7 mouse cellular contexts compared by ENCODE assay signal in the genomic region with DNA sequence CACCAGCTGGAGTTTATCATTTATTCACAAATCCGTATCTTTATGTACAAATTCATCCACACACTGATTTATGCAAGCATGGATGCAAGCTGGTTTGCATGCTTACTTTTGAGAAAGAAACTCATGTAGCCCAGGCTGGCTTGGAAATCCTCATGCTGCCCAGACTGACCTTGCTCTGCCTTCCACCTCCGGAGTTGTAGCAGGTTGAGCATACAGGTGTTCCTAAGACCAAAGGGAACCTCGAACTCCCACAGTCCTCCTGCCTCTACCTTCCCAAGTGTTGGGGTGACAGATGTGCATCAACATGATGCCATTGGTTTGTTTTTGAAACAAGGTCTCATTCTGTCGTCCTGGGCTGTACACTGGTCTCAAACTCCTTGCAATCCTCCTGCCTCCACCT. TPM values are rescaled to one million over a fixed set of nuclear protein-coding genes. Genes with fewer than 3 reads are reported as not detected.
DNase-seq lines count a peak whose midpoint lies in the region; ATAC-seq and TF ChIP-seq lines count a peak whose summit lies in the region.

No protein-coding gene starts in this region.

- no peak overlapping the region for H3K27ac ChIP-seq in liver, embryonic 11.5 days (ENCODE audit: low read depth, low read length)
- no peak overlapping the region for H3K27ac ChIP-seq in liver, postnatal 0 days (ENCODE audit: low read depth)
- no peak overlapping the region for H3K27ac ChIP-seq in forebrain, embryonic 14.5 days (ENCODE audit: low read depth, low read length)
- H3K27ac ChIP-seq in intestine, embryonic 16.5 days (ENCODE audit: low read length) = no peak overlapping the region
- no peak overlapping the region for H3K27ac ChIP-seq in neural tube, embryonic 14.5 days (ENCODE audit: low read depth, low read length)
- no peak overlapping the region for H3K27ac ChIP-seq in lung, postnatal 0 days (ENCODE audit: low read length)

- peaks cover 23% of the 10 kb centered on the region for H3K4me1 ChIP-seq in liver, embryonic 11.5 days (replicated peaks; ENCODE audit: control insufficient read depth, insufficient read depth, low read length)
- peaks cover 25% of the 10 kb centered on the region for H3K4me1 ChIP-seq in liver, postnatal 0 days (ENCODE audit: insufficient read depth)
- peaks cover 20% of the 10 kb centered on the region for H3K4me1 ChIP-seq in forebrain, embryonic 14.5 days (ENCODE audit: control insufficient read depth, insufficient read depth, low read length)
- H3K4me1 ChIP-seq in intestine, embryonic 16.5 days (ENCODE audit: control insufficient read depth, insufficient read depth, low read length) = peaks cover 21% of the 10 kb centered on the region
- peaks cover 34% of the 10 kb centered on the region for H3K4me1 ChIP-seq in neural tube, embryonic 14.5 days (ENCODE audit: control insufficient read depth, insufficient read depth, low read length)
- peaks cover 22% of the 10 kb centered on the region; the same call in 1 of the 2 replicates for H3K4me1 ChIP-seq in lung, postnatal 0 days (ENCODE audit: insufficient read depth, low read depth, low read length)

- H3K9me3 ChIP-seq in liver, embryonic 11.5 days (ENCODE audit: control insufficient read depth, low read length) = no peaks in the 10 kb centered on the region
- H3K9me3 ChIP-seq in liver, postnatal 0 days (ENCODE audit: low read length) = no peaks in the 10 kb centered on the region
- no peaks in the 10 kb centered on the region for H3K9me3 ChIP-seq in forebrain, embryonic 14.5 days (replicated peaks; ENCODE audit: control insufficient read depth, low read length)
- H3K9me3 ChIP-seq in intestine, embryonic 16.5 days (ENCODE audit: control insufficient read depth, low read length) = no peaks in the 10 kb centered on the region
- H3K9me3 ChIP-seq in neural tube, embryonic 14.5 days (ENCODE audit: control insufficient read depth, low read length) = no peaks in the 10 kb centered on the region
- no peaks in the 10 kb centered on the region for H3K9me3 ChIP-seq in lung, postnatal 0 days (ENCODE audit: low read length)

- peak overlapping the region; percentile 90 for H3K4me2 ChIP-seq in liver, embryonic 11.5 days
- no peak overlapping the region for H3K4me2 ChIP-seq in liver, postnatal 0 days (ENCODE audit: low read depth, low read length)
- H3K4me2 ChIP-seq in forebrain, embryonic 14.5 days (ENCODE audit: low read length) = peak overlapping the region; percentile 76
- no peak overlapping the region for H3K4me2 ChIP-seq in intestine, embryonic 16.5 days (ENCODE audit: low read depth, low read length)
- peak overlapping the region; percentile 71 for H3K4me2 ChIP-seq in neural tube, embryonic 14.5 days (ENCODE audit: low read depth, low read length)
- H3K4me2 ChIP-seq in lung, postnatal 0 days (replicated peaks; ENCODE audit: low read depth, low read length) = no peak overlapping the region

- TF ChIP-seq CTCF in liver, postnatal 0 days (IDR thresholded peaks at IDR 0.05; ENCODE audit: low read depth) = no peak
- TF ChIP-seq CTCF in lung, postnatal 0 days (IDR thresholded peaks at IDR 0.05) = no peak

- ATAC-seq in liver, embryonic 11.5 days (replicated peaks; ENCODE audit: low FRiP score) = no peak
- no peak for ATAC-seq in liver, postnatal 0 days
- no peak for ATAC-seq in forebrain, embryonic 14.5 days
- ATAC-seq in intestine, embryonic 16.5 days = no peak
- no peak for ATAC-seq in neural tube, embryonic 14.5 days (ENCODE audit: low read depth)
- ATAC-seq in lung, postnatal 0 days = no peak

- 68% methylated on average over 4 of the region's 4 CpGs for WGBS in liver, embryonic 11.5 days
- 70% methylated on average over 4 of the region's 4 CpGs for WGBS in liver, postnatal 0 days (ENCODE audit: insufficient replicate concordance)
- 65% methylated on average over 4 of the region's 4 CpGs for WGBS in forebrain, embryonic 14.5 days
- 69% methylated on average over 4 of the region's 4 CpGs for WGBS in intestine, embryonic 16.5 days
- WGBS in neural tube, embryonic 14.5 days = 77% methylated on average over 4 of the region's 4 CpGs
- 67% methylated on average over 4 of the region's 4 CpGs for WGBS in lung, postnatal 0 days

- no peak for DNase-seq in liver, embryonic 11.5 days (ENCODE audit: low spot score)
- no peak for DNase-seq in liver, postnatal 0 days
- DNase-seq in forebrain, embryonic 14.5 days (ENCODE audit: low spot score) = no peak
- no peak for DNase-seq in gastrocnemius, postnatal 25 days
- no peak for DNase-seq in lung, postnatal 0 days (ENCODE audit: low spot score)

- H3K4me3 ChIP-seq in liver, embryonic 11.5 days (ENCODE audit: low read depth, low read length) = peak overlapping the region; percentile 69
- H3K4me3 ChIP-seq in liver, postnatal 0 days (ENCODE audit: low read depth, low read length) = no peak overlapping the region
- peak overlapping the region; percentile 75 for H3K4me3 ChIP-seq in forebrain, embryonic 14.5 days (ENCODE audit: low read depth, low read length)
- no peak overlapping the region for H3K4me3 ChIP-seq in intestine, embryonic 16.5 days (ENCODE audit: low read length)
- peak overlapping the region; percentile 96 for H3K4me3 ChIP-seq in neural tube, embryonic 14.5 days (ENCODE audit: low read depth, low read length)
- no peak overlapping the region for H3K4me3 ChIP-seq in lung, postnatal 0 days (ENCODE audit: low read depth, low read length)

- H3K9ac ChIP-seq in liver, embryonic 11.5 days (ENCODE audit: low read depth, low read length) = no peak overlapping the region; the same call in 1 of the 2 replicates
- H3K9ac ChIP-seq in liver, postnatal 0 days (replicated peaks) = no peak overlapping the region
- H3K9ac ChIP-seq in forebrain, embryonic 14.5 days (ENCODE audit: low read length) = peak overlapping the region; percentile 77
- 0 out of 2 replicates have a peak overlapping the region, but pooled peaks have one; percentile 88 for H3K9ac ChIP-seq in intestine, embryonic 16.5 days (ENCODE audit: low read depth, low read length)
- H3K9ac ChIP-seq in neural tube, embryonic 14.5 days (replicated peaks; ENCODE audit: low read depth, low read length) = peak overlapping the region; percentile 82; the same call in 1 of the 2 replicates
- H3K9ac ChIP-seq in lung, postnatal 0 days (replicated peaks; ENCODE audit: low read depth) = no peak overlapping the region

- peaks cover 3% of the 10 kb centered on the region; the same call in 1 of the 2 replicates for H3K27me3 ChIP-seq in liver, embryonic 11.5 days (replicated peaks; ENCODE audit: control insufficient read depth, insufficient read depth, low read length)
- H3K27me3 ChIP-seq in liver, postnatal 0 days (ENCODE audit: insufficient read depth, low read length) = no peaks in the 10 kb centered on the region
- no peaks in the 10 kb centered on the region for H3K27me3 ChIP-seq in forebrain, embryonic 14.5 days (replicated peaks; ENCODE audit: control insufficient read depth, insufficient read depth, low read length)
- no peaks in the 10 kb centered on the region for H3K27me3 ChIP-seq in intestine, embryonic 16.5 days (replicated peaks; ENCODE audit: control insufficient read depth, insufficient read depth, low read length)
- no peaks in the 10 kb centered on the region for H3K27me3 ChIP-seq in neural tube, embryonic 14.5 days (ENCODE audit: control insufficient read depth, insufficient read depth, low read length)
- H3K27me3 ChIP-seq in lung, postnatal 0 days (replicated peaks; ENCODE audit: insufficient read depth, low read length) = no peaks in the 10 kb centered on the region

- H3K36me3 ChIP-seq in liver, embryonic 11.5 days (ENCODE audit: control insufficient read depth, insufficient read depth, low read length) = peaks cover 2% of the 10 kb centered on the region; the same call in 1 of the 2 replicates
- H3K36me3 ChIP-seq in liver, postnatal 0 days (replicated peaks; ENCODE audit: insufficient read depth, low read length) = 0 out of 2 replicates have a peak, but pooled peaks cover 3% of the 10 kb centered on the region
- peaks cover 43% of the 10 kb centered on the region for H3K36me3 ChIP-seq in forebrain, embryonic 14.5 days (ENCODE audit: control insufficient read depth, insufficient read depth, low read length)
- peaks cover 7% of the 10 kb centered on the region for H3K36me3 ChIP-seq in intestine, embryonic 16.5 days (ENCODE audit: control insufficient read depth, insufficient read depth, low read length)
- H3K36me3 ChIP-seq in neural tube, embryonic 14.5 days (ENCODE audit: control insufficient read depth, insufficient read depth, low read length) = peaks cover 26% of the 10 kb centered on the region; the same call in 1 of the 2 replicates
- H3K36me3 ChIP-seq in lung, postnatal 0 days (ENCODE audit: insufficient read depth, low read length) = no peaks in the 10 kb centered on the region

- no peak for TF ChIP-seq EP300 in liver, postnatal 0 days (IDR thresholded peaks at IDR 0.05; ENCODE audit: low read depth)
- TF ChIP-seq EP300 in lung, postnatal 0 days (IDR thresholded peaks at IDR 0.05) = no peak

RNA-seq across cellular contexts. Expression of gene Abhd8, which starts 1.3 kb away (rescaled TPM):
- 20.6 and 21.4 TPM in 2 replicates for polyA plus RNA-seq in liver, embryonic 11.5 days (2014; fragmentation: Nextera tagmentation; extraction: Ambion mirVana)
- 4.5 and 5.0 TPM in 2 replicates for polyA plus RNA-seq in liver, postnatal 0 days (2015; fragmentation: Nextera tagmentation; extraction: Ambion mirVana)
- 75.7 and 93.7 TPM in 2 replicates for polyA plus RNA-seq in forebrain, embryonic 14.5 days (2014; fragmentation: Nextera tagmentation; extraction: Ambion mirVana)
- polyA plus RNA-seq in intestine, embryonic 16.5 days (2015; fragmentation: Nextera tagmentation; extraction: Ambion mirVana) = 24.0 and 25.1 TPM in 2 replicates
- polyA plus RNA-seq in neural tube, embryonic 14.5 days (2014; fragmentation: Nextera tagmentation; extraction: Ambion mirVana) = 101 and 104 TPM in 2 replicates
- total RNA-seq in gastrocnemius, postnatal 25 days (2021) = 10 to 100 TPM; 27.6 to 28.9 TPM
- 23.8 and 27.6 TPM in 2 replicates for polyA plus RNA-seq in lung, postnatal 0 days (2015; fragmentation: Nextera tagmentation; extraction: Ambion mirVana)

RNA-seq across cellular contexts. Expression of gene Mrpl34, which starts 2.6 kb away (rescaled TPM):
- polyA plus RNA-seq in liver, embryonic 11.5 days (2014; fragmentation: Nextera tagmentation; extraction: Ambion mirVana) = 215 and 229 TPM in 2 replicates
- polyA plus RNA-seq in liver, postnatal 0 days (2015; fragmentation: Nextera tagmentation; extraction: Ambion mirVana) = 119 and 120 TPM in 2 replicates
- polyA plus RNA-seq in forebrain, embryonic 14.5 days (2014; fragmentation: Nextera tagmentation; extraction: Ambion mirVana) = 185 and 214 TPM in 2 replicates
- polyA plus RNA-seq in intestine, embryonic 16.5 days (2015; fragmentation: Nextera tagmentation; extraction: Ambion mirVana) = 224 and 234 TPM in 2 replicates
- polyA plus RNA-seq in neural tube, embryonic 14.5 days (2014; fragmentation: Nextera tagmentation; extraction: Ambion mirVana) = 186 and 189 TPM in 2 replicates
- 10 to 100 TPM; 62.6 to 75.2 TPM for total RNA-seq in gastrocnemius, postnatal 25 days (2021)
- polyA plus RNA-seq in lung, postnatal 0 days (2015; fragmentation: Nextera tagmentation; extraction: Ambion mirVana) = 137 and 146 TPM in 2 replicates

RNA-seq across cellular contexts. Expression of gene Dda1, which starts 6.8 kb away (rescaled TPM):
- polyA plus RNA-seq in liver, embryonic 11.5 days (2014; fragmentation: Nextera tagmentation; extraction: Ambion mirVana) = 94.1 and 98.2 TPM in 2 replicates
- polyA plus RNA-seq in liver, postnatal 0 days (2015; fragmentation: Nextera tagmentation; extraction: Ambion mirVana) = 30.3 and 31.0 TPM in 2 replicates
- polyA plus RNA-seq in forebrain, embryonic 14.5 days (2014; fragmentation: Nextera tagmentation; extraction: Ambion mirVana) = 207 and 225 TPM in 2 replicates
- polyA plus RNA-seq in intestine, embryonic 16.5 days (2015; fragmentation: Nextera tagmentation; extraction: Ambion mirVana) = 88.1 and 91.7 TPM in 2 replicates
- 236 and 251 TPM in 2 replicates for polyA plus RNA-seq in neural tube, embryonic 14.5 days (2014; fragmentation: Nextera tagmentation; extraction: Ambion mirVana)
- total RNA-seq in gastrocnemius, postnatal 25 days (2021) = 10 to 100 TPM; 23.9 to 24.9 TPM
- polyA plus RNA-seq in lung, postnatal 0 days (2015; fragmentation: Nextera tagmentation; extraction: Ambion mirVana) = 73.7 and 78.6 TPM in 2 replicates

RNA-seq across cellular contexts. Expression of gene Ano8, which starts 23.6 kb away (rescaled TPM):
- 0.60 and 0.96 TPM in 2 replicates for polyA plus RNA-seq in liver, embryonic 11.5 days (2014; fragmentation: Nextera tagmentation; extraction: Ambion mirVana)
- polyA plus RNA-seq in liver, postnatal 0 days (2015; fragmentation: Nextera tagmentation; extraction: Ambion mirVana) = 0.14 and 0.27 TPM in 2 replicates
- polyA plus RNA-seq in forebrain, embryonic 14.5 days (2014; fragmentation: Nextera tagmentation; extraction: Ambion mirVana) = 5.4 and 6.3 TPM in 2 replicates
- polyA plus RNA-seq in intestine, embryonic 16.5 days (2015; fragmentation: Nextera tagmentation; extraction: Ambion mirVana) = 0.20 and 0.43 TPM in 2 replicates
- polyA plus RNA-seq in neural tube, embryonic 14.5 days (2014; fragmentation: Nextera tagmentation; extraction: Ambion mirVana) = 6.9 and 8.4 TPM in 2 replicates
- total RNA-seq in gastrocnemius, postnatal 25 days (2021) = 10 to 100 TPM; 17.1 to 18.4 TPM
- polyA plus RNA-seq in lung, postnatal 0 days (2015; fragmentation: Nextera tagmentation; extraction: Ambion mirVana) = 1.1 and 1.2 TPM in 2 replicates

RNA-seq across cellular contexts. Expression of gene Gtpbp3, which starts 25.7 kb away (rescaled TPM):
- polyA plus RNA-seq in liver, embryonic 11.5 days (2014; fragmentation: Nextera tagmentation; extraction: Ambion mirVana) = 9.5 and 10.4 TPM in 2 replicates
- polyA plus RNA-seq in liver, postnatal 0 days (2015; fragmentation: Nextera tagmentation; extraction: Ambion mirVana) = 4.5 and 4.9 TPM in 2 replicates
- 2.2 and 3.8 TPM in 2 replicates for polyA plus RNA-seq in forebrain, embryonic 14.5 days (2014; fragmentation: Nextera tagmentation; extraction: Ambion mirVana)
- 14.0 and 14.9 TPM in 2 replicates for polyA plus RNA-seq in intestine, embryonic 16.5 days (2015; fragmentation: Nextera tagmentation; extraction: Ambion mirVana)
- 5.5 and 5.9 TPM in 2 replicates for polyA plus RNA-seq in neural tube, embryonic 14.5 days (2014; fragmentation: Nextera tagmentation; extraction: Ambion mirVana)
- 10 to 100 TPM in 1 of 2 experiments, 1 to 10 TPM in 1; 9.6 to 11.5 TPM for total RNA-seq in gastrocnemius, postnatal 25 days (2021)
- polyA plus RNA-seq in lung, postnatal 0 days (2015; fragmentation: Nextera tagmentation; extraction: Ambion mirVana) = 10.6 and 11.6 TPM in 2 replicates

Comparison
In these comparisons a context has a peak if more than half of its experiments do, and no peak if none do; other contexts are left out.
1. H3K4me2 ChIP-seq: peak in liver, embryonic 11.5 days (single experiment), forebrain, embryonic 14.5 days (single experiment) and neural tube, embryonic 14.5 days (single experiment); none in liver, postnatal 0 days (single experiment), intestine, embryonic 16.5 days (single experiment) and lung, postnatal 0 days (single experiment).
2. H3K4me3 ChIP-seq: peak in liver, embryonic 11.5 days (single experiment), forebrain, embryonic 14.5 days (single experiment) and neural tube, embryonic 14.5 days (single experiment); none in liver, postnatal 0 days (single experiment), intestine, embryonic 16.5 days (single experiment) and lung, postnatal 0 days (single experiment).
3. H3K9ac ChIP-seq: peak in forebrain, embryonic 14.5 days (single experiment), intestine, embryonic 16.5 days (single experiment) and neural tube, embryonic 14.5 days (single experiment); none in liver, embryonic 11.5 days (single experiment), liver, postnatal 0 days (single experiment) and lung, postnatal 0 days (single experiment).